Comparison of ENCODE assay signal across 14 mouse cellular contexts in the genomic region with DNA sequence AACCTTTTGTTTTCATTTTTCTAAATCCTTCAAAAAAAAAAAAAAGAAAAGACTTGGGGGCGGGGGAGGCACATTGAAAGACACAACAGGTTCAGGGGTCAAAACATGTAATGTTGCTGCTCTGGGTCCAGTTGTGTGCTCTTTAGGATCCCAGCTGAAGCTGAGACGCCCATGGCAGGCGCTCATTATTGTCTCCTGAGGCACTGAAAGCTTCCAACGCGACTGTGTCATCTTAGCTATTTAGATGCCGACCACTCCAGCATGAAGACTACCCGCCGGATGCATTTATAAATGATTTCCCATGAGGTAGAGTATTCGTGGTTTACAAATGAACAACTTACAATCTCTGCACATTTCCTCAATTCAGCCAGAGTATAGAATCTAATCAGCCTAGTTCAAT.
DNase-seq lines count a peak whose midpoint lies in the region; ATAC-seq and TF ChIP-seq lines count a peak whose summit lies in the region.
"Had no signal": no experiment of that assay in that cellular context is flagged by ENCODE, and none has a peak within 500 bp of the region (broad histone marks: within the 10 kb centered on the region; RNA-seq: fewer than 3 reads in every experiment).

No protein-coding gene starts in this region.

- H3K4me2 ChIP-seq in hindbrain, embryonic 16.5 days (ENCODE audit: low read length), result no peak overlapping the region
- H3K4me2 ChIP-seq in midbrain, embryonic 15.5 days, result 0 out of 2 replicates have a peak overlapping the region, but pooled peaks have one; percentile 4
- H3K4me2 ChIP-seq: liver, embryonic 11.5 days had no signal

- H3K27me3 ChIP-seq in hindbrain, embryonic 16.5 days (replicated peaks; ENCODE audit: control insufficient read depth, insufficient read depth, low read length), result no peaks in the 10 kb centered on the region
- H3K27me3 ChIP-seq in midbrain, embryonic 15.5 days (replicated peaks), result no peaks in the 10 kb centered on the region

- no peaks in the 10 kb centered on the region for H3K4me1 ChIP-seq in hindbrain, embryonic 16.5 days (ENCODE audit: control insufficient read depth, insufficient read depth, low read depth, low read length)
- peaks cover 6% of the 10 kb centered on the region; the same call in 1 of the 2 replicates for H3K4me1 ChIP-seq in midbrain, embryonic 15.5 days

- 10% methylated on average over 9 of the region's 9 CpGs for WGBS in hindbrain, embryonic 16.5 days
- WGBS in midbrain, embryonic 15.5 days, result 4% methylated on average over 9 of the region's 9 CpGs

- no peak for TF ChIP-seq POLR2A in brain, embryonic 14.5 days (IDR thresholded peaks at IDR 0.05; ENCODE audit: borderline replicate concordance, extremely low read depth, insufficient read depth, insufficient read length, poor library complexity, severe bottlenecking)

- H3K9me3 ChIP-seq in hindbrain, embryonic 16.5 days (ENCODE audit: control insufficient read depth, low read length), result no peaks in the 10 kb centered on the region; the same call in 1 of the 2 replicates
- no peaks in the 10 kb centered on the region for H3K9me3 ChIP-seq in midbrain, embryonic 15.5 days

- intact Hi-C loops in left cerebral cortex, adult 2 months (cut with DNase I), result no loop called here

- H3K4me3 ChIP-seq in hindbrain, embryonic 16.5 days (ENCODE audit: low read length), result no peak overlapping the region
- H3K4me3 ChIP-seq in midbrain, embryonic 15.5 days, result no peak overlapping the region
- no peak overlapping the region for H3K4me3 ChIP-seq in left cerebral cortex, adult 2 months

- H3K9ac ChIP-seq in hindbrain, embryonic 16.5 days (ENCODE audit: low read depth, low read length), result no peak overlapping the region
- no peak overlapping the region for H3K9ac ChIP-seq in midbrain, embryonic 15.5 days

- H3K27ac ChIP-seq in hindbrain, embryonic 16.5 days (ENCODE audit: low read depth, low read length), result no peak overlapping the region
- no peak overlapping the region for H3K27ac ChIP-seq in midbrain, embryonic 15.5 days
- no peak overlapping the region for H3K27ac ChIP-seq in left cerebral cortex, adult 2 months

- peak; percentile 54 for DNase-seq in brain, embryonic 14.5 days (ENCODE audit: low read depth)
- peak; percentile 36 for DNase-seq in embryo, embryonic 10.5 days (ENCODE audit: low spot score)
- DNase-seq in adrenal gland, adult 8-10 months, result no peak
- DNase-seq in layer of hippocampus, adult 11-12 months (ENCODE audit: low spot score), result no peak
- DNase-seq in left cerebral cortex, adult 2 months (ENCODE audit: extremely low spot score in 1 of 2, low spot score in 2 of 2), result no peak
- DNase-seq: adrenal gland, adult 2 months; cerebellum, adult 9-11 months; lung, adult 18-20 months; right cerebral cortex, postnatal 14 days; thymus, postnatal 36 days had no signal

- no peak for TF ChIP-seq CTCF in brain, embryonic 14.5 days (IDR thresholded peaks at IDR 0.05; ENCODE audit: borderline replicate concordance, extremely low read depth, insufficient read depth, insufficient read length)
- TF ChIP-seq CTCF in left cerebral cortex, adult 2 months (IDR thresholded peaks at IDR 0.05), result no peak

- no peaks in the 10 kb centered on the region for H3K36me3 ChIP-seq in hindbrain, embryonic 16.5 days (ENCODE audit: control insufficient read depth, insufficient read depth, low read length)
- no peaks in the 10 kb centered on the region for H3K36me3 ChIP-seq in midbrain, embryonic 15.5 days (replicated peaks)

- ATAC-seq in hindbrain, embryonic 16.5 days, result 0 out of 2 replicates have a peak, but pooled peaks have one; percentile 54
- ATAC-seq in midbrain, embryonic 15.5 days (replicated peaks), result no peak
- ATAC-seq: intestine, postnatal 0 days had no signal

Comparison
In these comparisons a context has a peak if more than half of its experiments do, and no peak if none do; other contexts are left out.
1. DNase-seq: peak in brain, embryonic 14.5 days (single experiment) and embryo, embryonic 10.5 days (single experiment); none in adrenal gland, adult 8-10 months (single experiment), layer of hippocampus, adult 11-12 months (single experiment) and left cerebral cortex, adult 2 months (0 of 2).